Mouse (Mus musculus): ENCODE measurements around the gene Dhx16.

Dhx16 gene

GRCm38 (mm10) chr17:35859835-35860234 is 19.8 kb upstream of the Dhx16 start:
- DNase-seq (ENCODE audit: low spot score): no peak

DNA sequence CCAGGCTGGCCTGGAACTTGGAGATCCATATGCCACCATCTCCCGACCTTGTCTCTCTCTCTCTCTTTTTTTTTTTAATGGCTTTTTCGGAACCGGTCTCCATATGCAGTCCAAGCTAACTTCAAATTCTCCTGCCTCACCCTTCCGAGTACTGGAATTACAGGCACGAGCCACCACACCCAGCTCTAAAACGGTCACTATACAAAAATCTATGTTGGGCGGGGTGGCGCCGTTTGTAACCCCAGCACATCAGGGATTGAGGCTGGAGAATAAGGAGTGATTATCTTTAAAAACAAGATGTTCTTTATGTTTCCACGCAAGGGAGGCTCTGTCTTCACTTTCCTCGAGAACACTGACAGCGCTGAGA is 18.8 kb upstream of the Dhx16 start:
- no peak for DNase-seq (ENCODE audit: low spot score)

GRCm38 (mm10) chr17:35861198-35861857 is 18.3 kb upstream of the Dhx16 start, which contains the start of gene Nrm:
Gene Nrm (plus strand): TSS chr17:35861318.
- DNase-seq (ENCODE audit: low spot score): peak; percentile 90

DNA sequence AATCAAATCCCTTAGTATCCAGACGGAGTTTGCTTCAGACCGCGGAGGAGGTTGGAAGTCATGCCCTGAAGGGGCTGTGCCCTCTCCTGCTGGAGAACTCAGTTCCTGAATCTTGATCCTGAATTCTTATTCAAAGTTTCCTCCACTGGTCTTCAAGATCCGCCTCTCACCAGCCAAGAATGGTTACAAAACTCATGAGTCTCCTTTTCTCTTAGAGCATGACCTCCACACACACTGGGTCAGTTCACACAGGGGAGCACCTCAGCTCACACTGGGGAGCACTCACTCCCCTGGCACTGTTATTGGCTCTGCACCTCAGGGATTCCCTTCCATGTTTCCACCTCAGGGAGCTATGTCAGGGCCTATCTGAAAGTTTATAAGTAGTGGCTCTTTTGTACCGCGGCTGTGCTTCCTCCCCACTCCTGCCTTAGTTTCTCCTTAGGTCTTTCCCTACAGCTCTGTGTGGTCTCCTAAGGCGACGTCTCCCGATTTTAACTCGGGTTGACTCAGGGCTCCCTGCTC is 14.7 kb upstream of the Dhx16 start:
- no peak for DNase-seq (ENCODE audit: low spot score)

DNA sequence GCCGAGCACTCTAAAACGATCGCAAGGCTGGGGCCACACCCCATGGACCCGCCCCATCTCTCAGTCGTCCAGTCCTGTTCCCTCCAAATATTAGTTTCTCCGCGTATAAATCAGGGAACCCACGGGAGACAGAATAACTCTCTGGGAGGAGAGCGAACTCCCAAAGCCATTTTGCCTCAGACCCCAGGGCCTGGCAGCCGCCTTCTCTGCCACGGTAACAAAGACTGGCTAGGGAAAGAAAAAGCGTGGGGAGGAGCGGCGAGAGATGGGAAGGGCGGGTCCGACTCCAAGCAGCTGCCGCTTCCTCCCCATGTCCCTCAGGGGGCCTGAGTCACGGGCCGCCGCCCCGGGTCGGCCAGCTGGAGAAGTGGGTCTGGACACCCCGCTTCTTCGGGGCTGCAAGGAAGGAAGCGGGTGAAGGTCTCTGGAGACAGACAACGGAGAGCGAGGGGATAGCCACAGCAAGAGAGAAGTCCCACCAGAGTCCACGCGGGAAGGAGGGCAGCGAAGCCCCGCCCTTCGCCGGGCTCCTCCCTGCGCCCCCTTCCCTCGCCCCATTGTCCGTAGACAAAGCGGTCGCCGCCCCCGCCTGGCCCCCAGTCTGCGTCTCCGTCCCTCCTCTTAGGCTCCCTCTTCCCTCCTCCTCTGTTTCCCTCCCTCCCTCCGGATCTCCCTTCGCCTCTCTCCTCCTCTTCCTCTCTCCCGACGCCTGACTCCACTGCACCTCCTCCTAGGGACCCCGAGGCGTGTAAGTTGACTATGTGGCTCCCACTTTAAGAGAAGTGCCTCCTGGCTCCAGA is 13.9 kb upstream of the Dhx16 start, which contains the start of gene Ppp1r18:
TSS of gene Ppp1r18 (plus strand) at position 113 of the 800 bp plus-strand sequence.
- DNase-seq (ENCODE audit: low spot score): peak; percentile 76

- peak; percentile 68 for DNase-seq (ENCODE audit: low spot score)
Observed at GRCm38 (mm10) chr17:35866281-35866831, 13.3 kb upstream of the Dhx16 start.

DNA sequence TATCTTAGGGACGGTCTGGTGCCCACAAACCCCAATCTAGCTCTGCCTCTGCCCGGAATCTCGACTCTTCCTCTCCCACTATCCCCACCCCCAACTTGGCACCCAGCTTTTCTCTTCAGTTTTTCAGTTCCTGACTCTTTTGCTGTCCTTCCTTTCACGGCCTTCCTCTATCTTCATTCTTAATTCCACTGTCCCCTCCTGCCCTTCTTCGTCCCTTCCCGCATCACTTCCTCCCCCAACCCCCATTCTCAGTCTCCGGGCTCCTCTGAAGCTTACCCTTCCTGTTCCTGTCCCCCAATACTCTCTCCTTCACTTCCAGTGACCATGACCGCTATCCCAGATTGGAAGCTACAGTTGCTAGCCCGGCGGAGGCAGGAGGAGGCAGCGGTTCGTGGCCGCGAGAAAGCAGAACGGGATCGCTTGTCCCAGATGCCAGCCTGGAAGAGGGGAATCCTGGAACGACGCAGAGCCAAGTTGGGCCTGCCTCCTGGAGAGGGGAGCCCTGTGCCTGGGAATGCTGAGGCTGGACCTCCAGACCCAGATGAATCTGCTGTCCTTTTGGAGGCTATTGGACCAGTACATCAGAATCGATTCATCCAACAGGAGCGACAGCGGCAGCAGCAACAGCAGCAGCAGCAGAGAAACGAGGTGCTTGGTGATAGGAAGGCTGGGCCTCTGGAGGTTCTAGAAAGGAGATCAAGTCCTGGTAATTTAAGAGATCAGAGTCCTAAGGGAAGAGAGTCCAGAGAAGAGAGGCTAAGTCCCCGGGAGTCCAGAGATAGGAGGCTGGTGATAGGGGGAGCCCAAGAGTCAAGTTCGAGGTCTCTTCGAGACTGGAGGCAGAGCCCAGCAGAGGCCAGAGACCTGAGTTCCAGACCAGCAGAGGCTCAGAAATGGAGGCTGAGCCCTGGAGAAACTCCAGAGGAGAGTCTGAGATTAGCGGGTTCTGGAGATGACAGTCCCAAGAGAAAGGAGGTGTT is 12.4 kb upstream of the Dhx16 start:
- DNase-seq (ENCODE audit: low spot score): peak; percentile 53

GRCm38 (mm10) chr17:35868165-35868820 is 11.3 kb upstream of the Dhx16 start:
- peak; percentile 31 for DNase-seq (ENCODE audit: low spot score)

DNA sequence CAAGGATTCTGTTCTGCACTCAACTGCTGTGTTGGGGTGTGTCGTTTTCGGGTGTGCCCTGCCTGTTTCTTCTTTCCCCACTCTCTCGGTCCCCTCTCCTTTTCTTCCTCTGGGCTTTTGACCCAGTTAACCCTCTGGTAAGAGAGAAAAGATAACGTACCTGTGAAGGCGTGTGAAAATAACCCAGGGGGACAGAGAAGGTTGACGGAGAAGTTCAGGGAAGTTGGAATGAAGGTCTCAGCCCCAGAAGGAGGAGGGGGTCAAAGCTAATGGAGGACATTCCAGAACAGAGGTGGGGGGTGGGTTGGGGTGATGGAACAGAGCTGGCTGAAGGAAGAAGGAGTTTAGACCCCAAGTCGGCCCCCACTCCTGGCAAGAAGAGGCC is 10.7 kb upstream of the Dhx16 start:
- no peak for DNase-seq (ENCODE audit: low spot score)

GRCm38 (mm10) chr17:35869346-35870067 is 10.1 kb upstream of the Dhx16 start:
- DNase-seq (ENCODE audit: low spot score): peak; percentile 47

DNA sequence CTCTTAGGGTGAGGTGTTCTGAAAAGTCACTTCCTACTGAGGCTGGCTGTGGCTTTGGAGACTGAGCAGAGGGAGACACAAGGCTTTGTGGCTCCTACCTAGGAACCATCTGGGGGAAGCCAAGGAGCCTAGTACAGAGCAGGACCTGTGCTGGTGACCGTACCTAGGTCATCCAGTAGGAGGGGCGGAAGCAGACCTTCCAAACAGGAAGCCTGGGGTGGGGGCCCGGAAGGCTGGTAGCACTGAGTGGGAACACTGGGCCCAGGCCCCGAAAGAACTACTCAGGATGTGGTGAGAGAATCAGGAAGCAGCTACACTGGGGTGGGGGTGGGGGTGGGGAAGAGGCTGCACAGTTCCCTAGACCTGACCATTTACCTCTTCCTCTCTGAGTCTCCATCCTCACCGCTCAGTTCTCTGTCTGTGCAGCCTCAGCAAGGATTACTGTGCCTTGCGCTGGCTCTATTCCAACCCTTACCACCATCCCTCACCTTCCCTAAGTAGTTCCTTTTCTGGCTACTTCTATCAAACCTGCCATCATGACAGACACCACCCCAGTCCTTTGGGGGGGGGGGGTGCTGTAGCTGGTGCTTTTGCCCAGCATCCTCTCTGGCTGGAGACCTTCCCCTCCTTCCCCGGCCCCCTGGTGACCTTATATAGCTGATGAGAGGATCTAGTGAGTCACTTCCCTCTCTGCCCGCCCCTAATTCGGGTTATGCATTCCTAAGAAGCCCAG is 9.3 kb upstream of the Dhx16 start:
- peak; percentile 69 for DNase-seq (ENCODE audit: low spot score)

GRCm38 (mm10) chr17:35870884-35871696 is 8.5 kb upstream of the Dhx16 start:
- no peak for DNase-seq (ENCODE audit: low spot score)

DNA sequence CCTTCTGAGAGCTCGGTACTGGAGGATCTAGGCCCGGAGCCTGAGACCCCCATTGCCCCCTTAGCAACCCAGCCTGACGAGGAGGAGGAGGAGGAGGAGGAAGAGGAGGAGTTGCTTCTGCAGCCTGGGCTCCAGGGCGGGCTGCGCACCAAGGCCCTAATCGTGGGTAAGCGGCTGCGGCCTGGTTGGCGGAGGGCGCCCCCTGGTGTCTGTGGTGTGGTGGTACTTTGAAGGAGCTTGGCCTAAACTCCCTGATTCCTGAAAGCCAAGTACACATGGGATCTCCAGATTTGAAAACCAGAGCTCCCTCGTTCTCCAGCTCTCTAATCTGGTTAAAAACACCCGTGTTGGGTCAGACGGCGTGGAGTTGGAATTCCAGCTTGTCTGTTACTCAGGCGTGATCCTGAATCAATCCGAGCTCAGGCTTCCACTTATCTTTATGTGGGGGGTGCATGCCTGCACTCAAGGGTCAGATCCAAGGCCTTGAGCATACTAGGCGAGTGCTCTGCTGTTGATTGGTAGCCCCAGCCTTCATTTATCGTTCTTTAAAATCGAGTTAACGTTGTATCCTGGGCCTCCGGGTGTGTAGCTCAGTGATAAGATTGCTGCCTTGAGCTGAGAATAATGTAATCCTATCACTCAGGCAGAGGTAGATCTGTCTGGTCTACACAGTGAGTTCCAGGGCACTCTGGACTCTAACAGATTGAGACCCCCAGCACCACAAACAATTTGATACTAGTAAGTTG is 5.7 kb upstream of the Dhx16 start:
- peak; percentile 89 for DNase-seq (ENCODE audit: low spot score)

DNA sequence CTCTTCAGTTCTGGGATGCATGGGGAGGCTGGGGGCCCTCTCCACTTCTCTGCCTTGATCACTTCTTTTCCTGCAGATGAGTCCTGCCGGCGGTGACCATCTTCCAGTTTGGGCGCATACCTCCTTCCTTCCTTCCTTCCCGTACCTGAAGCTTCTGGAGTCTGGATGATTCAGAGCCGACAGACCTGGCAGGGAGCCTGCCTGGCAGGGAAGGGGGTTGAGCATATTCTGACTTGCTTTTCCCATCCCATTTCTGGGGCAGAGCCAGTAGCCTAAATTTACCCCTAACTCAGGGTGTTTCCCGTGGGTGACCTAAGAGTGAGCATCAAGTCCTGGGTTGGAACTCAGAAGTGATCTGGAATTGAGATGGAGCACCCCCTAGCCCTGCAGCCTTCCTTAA is 4.9 kb upstream of the Dhx16 start:
- no peak for DNase-seq (ENCODE audit: low spot score)

DNA sequence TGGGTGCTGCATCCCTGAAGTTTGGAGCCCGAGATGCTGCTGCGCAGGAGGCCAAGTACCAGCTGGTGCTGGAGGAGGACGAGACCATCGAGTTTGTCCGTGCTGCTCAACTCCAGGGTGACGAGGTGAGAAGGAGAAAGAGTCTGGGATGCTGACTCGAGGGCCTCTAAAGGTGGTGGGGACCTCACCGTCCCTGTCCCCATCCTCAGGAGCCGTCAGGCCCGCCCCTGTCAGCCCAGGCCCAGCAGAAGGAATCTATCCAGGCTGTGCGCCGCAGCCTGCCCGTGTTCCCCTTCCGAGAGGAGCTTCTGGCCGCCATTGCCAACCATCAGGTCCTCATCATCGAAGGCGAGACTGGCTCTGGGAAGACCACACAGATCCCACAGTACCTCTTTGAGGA is 3.3 kb downstream of the Dhx16 start:
- DNase-seq (ENCODE audit: low spot score): no peak

- DNase-seq (ENCODE audit: low spot score): no peak
Observed at GRCm38 (mm10) chr17:35883777-35884176, 4.2 kb downstream of the Dhx16 start.

DNA sequence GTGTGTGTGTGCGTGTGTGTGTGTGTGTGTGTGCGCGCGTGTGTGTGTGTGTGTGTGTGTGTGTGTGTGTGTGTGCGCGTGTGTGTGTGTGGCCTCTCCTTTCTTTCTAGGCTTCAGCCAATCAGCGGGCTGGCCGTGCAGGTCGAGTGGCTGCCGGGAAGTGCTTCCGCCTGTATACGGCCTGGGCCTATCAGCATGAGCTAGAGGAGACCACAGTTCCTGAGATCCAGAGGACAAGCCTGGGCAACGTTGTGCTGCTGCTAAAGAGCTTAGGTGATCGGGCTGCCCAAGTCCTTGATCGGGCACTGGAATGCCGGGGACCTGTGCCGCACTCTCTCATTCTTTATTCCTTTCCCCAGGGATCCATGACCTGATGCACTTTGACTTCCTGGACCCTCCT is 8.1 kb downstream of the Dhx16 start:
- DNase-seq (ENCODE audit: low spot score): no peak

Data from urinary bladder, postnatal 14 days (tissue).